8 mouse cellular contexts compared by ENCODE assay signal in genomic region chr7:47015390-47016065, GRCm38 (mm10). TPM values are rescaled to one million over a fixed set of nuclear protein-coding genes. Genes with fewer than 3 reads are reported as not detected.
DNase-seq lines count a peak whose midpoint lies in the region; ATAC-seq and TF ChIP-seq lines count a peak whose summit lies in the region.

No protein-coding gene starts in this region.

- no peaks in the 10 kb centered on the region for H3K27me3 ChIP-seq in forebrain, embryonic 16.5 days (replicated peaks; ENCODE audit: control insufficient read depth, insufficient read depth, low read length)
- no peaks in the 10 kb centered on the region for H3K27me3 ChIP-seq in lung, embryonic 14.5 days (ENCODE audit: insufficient read depth, low read length)

- in situ Hi-C loops in ES-E14 (cut with MboI; ENCODE audit: low sequenced_read_pairs in 2 of 2, unreplicated experiment in 2 of 2) = no loop called here

- H3K4me1 ChIP-seq in ES-E14 (ENCODE audit: control insufficient read depth in 2 of 2, insufficient read depth in 2 of 2, low read length in 2 of 2, poor library complexity in 1 of 2) = peaks cover 5 to 10% of the 10 kb centered on the region in 2 experiments; a peak in 3 of 4 replicates
- H3K4me1 ChIP-seq in forebrain, embryonic 16.5 days (replicated peaks; ENCODE audit: control insufficient read depth, insufficient read depth, low read length) = peaks cover 5% of the 10 kb centered on the region
- H3K4me1 ChIP-seq in lung, embryonic 14.5 days (ENCODE audit: insufficient read depth) = peaks cover 7% of the 10 kb centered on the region

- 0 out of 4 replicates have a peak overlapping the region, but pooled peaks of 1 of the 2 experiments have one; percentile 18 for H3K4me3 ChIP-seq in ES-E14 (ENCODE audit: insufficient read depth in 1 of 2, low read depth in 1 of 2, low read length in 2 of 2, poor library complexity in 1 of 2, severe bottlenecking in 1 of 2)
- H3K4me3 ChIP-seq in forebrain, embryonic 16.5 days (replicated peaks; ENCODE audit: low read length) = peak overlapping the region; percentile 23; the same call in 1 of the 2 replicates
- no peak overlapping the region; the same call in 1 of the 2 replicates for H3K4me3 ChIP-seq in layer of hippocampus, adult 2 months
- H3K4me3 ChIP-seq in lung, embryonic 14.5 days (ENCODE audit: low read depth, low read length) = no peak overlapping the region

- H3K36me3 ChIP-seq in ES-E14 (ENCODE audit: control insufficient read depth, insufficient read depth, low read length, poor library complexity, severe bottlenecking) = no peaks in the 10 kb centered on the region
- H3K36me3 ChIP-seq in forebrain, embryonic 16.5 days (ENCODE audit: control insufficient read depth, insufficient read depth) = no peaks in the 10 kb centered on the region
- no peaks in the 10 kb centered on the region for H3K36me3 ChIP-seq in lung, embryonic 14.5 days (ENCODE audit: insufficient read depth)

- 7% methylated on average over 6 of the region's 6 CpGs for WGBS in forebrain, embryonic 16.5 days
- WGBS in lung, embryonic 14.5 days = 8% methylated on average over 6 of the region's 6 CpGs

- H3K27ac ChIP-seq in ES-E14 (ENCODE audit: insufficient read depth, low read depth, low read length, poor library complexity, severe bottlenecking) = no peak overlapping the region
- 0 out of 2 replicates have a peak overlapping the region, but pooled peaks have one; percentile 19 for H3K27ac ChIP-seq in forebrain, embryonic 16.5 days (ENCODE audit: low read length)
- peak overlapping the region; percentile 7; the same call in 1 of the 2 replicates for H3K27ac ChIP-seq in layer of hippocampus, adult 2 months
- H3K27ac ChIP-seq in lung, embryonic 14.5 days (ENCODE audit: low read depth) = peak overlapping the region; percentile 84

- DNase-seq in ES-E14 (ENCODE audit: low read depth, low spot score) = peak; percentile 88
- DNase-seq in cerebellum, adult 11-12 months = peak; percentile 79
- DNase-seq in heart, postnatal 36 days = peak; percentile 83 to 86
- peak; percentile 74 to 76 for DNase-seq in layer of hippocampus, adult 2 months (ENCODE audit: low spot score in 2 of 2)
- peak; percentile 93 for DNase-seq in lung, embryonic 14.5 days
- DNase-seq in thymus, adult 18-20 months = peak; percentile 57 to 64

- ATAC-seq in forebrain, embryonic 16.5 days = peak; percentile 94
- peak; percentile 99 for ATAC-seq in lung, embryonic 14.5 days (ENCODE audit: insufficient read depth)
- ATAC-seq in neutrophil, adult 5-6 weeks (ENCODE audit: extremely low read depth, insufficient number of reproducible peaks, low FRiP score, poor library complexity, severe bottlenecking) = peak; percentile 87

- peak; percentile 83 for TF ChIP-seq CTCF in layer of hippocampus, adult 2 months (conservative IDR thresholded peaks at IDR 0.05)
- TF ChIP-seq CTCF in lung, embryonic 14.5 days (IDR thresholded peaks at IDR 0.05; ENCODE audit: low read depth) = peak; percentile 78

- H3K4me2 ChIP-seq in forebrain, embryonic 16.5 days (ENCODE audit: low read length) = peak overlapping the region; percentile 57
- H3K4me2 ChIP-seq in lung, embryonic 14.5 days = peak overlapping the region; percentile 43

- no peak overlapping the region; the same call in 1 of the 2 replicates for H3K9ac ChIP-seq in ES-E14 (ENCODE audit: insufficient read depth, low read depth, low read length, poor library complexity, severe bottlenecking)
- peak overlapping the region; percentile 46; the same call in 1 of the 2 replicates for H3K9ac ChIP-seq in forebrain, embryonic 16.5 days (replicated peaks; ENCODE audit: low read depth, low read length)
- H3K9ac ChIP-seq in lung, embryonic 14.5 days = peak overlapping the region; percentile 23; the same call in 1 of the 2 replicates

- no peaks in the 10 kb centered on the region for H3K9me3 ChIP-seq in ES-E14 (ENCODE audit: control insufficient read depth, insufficient read depth, low read depth, low read length)
- no peaks in the 10 kb centered on the region for H3K9me3 ChIP-seq in forebrain, embryonic 16.5 days (ENCODE audit: control insufficient read depth, low read length)
- H3K9me3 ChIP-seq in lung, embryonic 14.5 days (ENCODE audit: low read depth, low read length) = no peaks in the 10 kb centered on the region

- intact Hi-C loops in heart, postnatal 36 days (cut with DNase I) = loop anchor here (1.0 to 5.0 kb wide), 2 partner anchors 52 to 98 kb away; partner anchors contain the start of gene Tsg101

TF ChIP-seq in ES-E14, 5 proteins besides CTCF, POLR2A, EP300 and RAD21:
- no peak for TF ChIP-seq CHD2 (IDR thresholded peaks at IDR 0.05; ENCODE audit: low read depth, low read length)
- TF ChIP-seq ZC3H11A (IDR thresholded peaks at IDR 0.05; ENCODE audit: borderline replicate concordance, low read depth, low read length) = peak; percentile 66; the same call in 1 of the 2 replicates

RNA-seq across cellular contexts. Expression of gene Spty2d1, which starts 7.3 kb away (rescaled TPM):
- 7.1 and 10.6 TPM in 2 replicates for total RNA-seq in ES-E14 (2012; rRNA removed)
- 11.2 and 14.3 TPM in 2 replicates for polyA plus RNA-seq in forebrain, embryonic 16.5 days (2015; fragmentation: Nextera tagmentation; extraction: Ambion mirVana)
- total RNA-seq in heart, postnatal 36 days (2021) = 1 to 10 TPM; 6.7 to 8.6 TPM
- total RNA-seq in layer of hippocampus, adult 2 months (2021) = 10 to 100 TPM; 15.4 to 16.0 TPM
- polyA plus RNA-seq in lung, embryonic 14.5 days (2014; fragmentation: Nextera tagmentation; extraction: Ambion mirVana) = 23.6 and 23.8 TPM in 2 replicates
- 52.3 and 60.5 TPM in 2 replicates for total RNA-seq in neutrophil, adult 5-6 weeks (2017)

RNA-seq across cellular contexts. Expression of gene Gm9999, which starts 32.1 kb away (rescaled TPM):
- not detected in 2 replicates for total RNA-seq in ES-E14 (2012; rRNA removed)
- not detected in 2 replicates for polyA plus RNA-seq in forebrain, embryonic 16.5 days (2015; fragmentation: Nextera tagmentation; extraction: Ambion mirVana)
- total RNA-seq in heart, postnatal 36 days (2021) = not detected
- total RNA-seq in layer of hippocampus, adult 2 months (2021) = not detected
- not detected in 2 replicates for polyA plus RNA-seq in lung, embryonic 14.5 days (2014; fragmentation: Nextera tagmentation; extraction: Ambion mirVana)
- not detected in 2 replicates for total RNA-seq in neutrophil, adult 5-6 weeks (2017)

RNA-seq across cellular contexts. Expression of gene Tmem86a, which starts 34.9 kb away (rescaled TPM):
- total RNA-seq in ES-E14 (2012; rRNA removed) = 1.1 and 2.1 TPM in 2 replicates
- polyA plus RNA-seq in forebrain, embryonic 16.5 days (2015; fragmentation: Nextera tagmentation; extraction: Ambion mirVana) = 27.7 and 27.9 TPM in 2 replicates
- 10 to 100 TPM; 29.2 to 32.6 TPM for total RNA-seq in heart, postnatal 36 days (2021)
- total RNA-seq in layer of hippocampus, adult 2 months (2021) = 10 to 100 TPM in 1 of 2 experiments, 1 to 10 TPM in 1; 9.8 to 14.0 TPM
- 31.9 and 32.1 TPM in 2 replicates for polyA plus RNA-seq in lung, embryonic 14.5 days (2014; fragmentation: Nextera tagmentation; extraction: Ambion mirVana)
- 1.1 and 1.4 TPM in 2 replicates for total RNA-seq in neutrophil, adult 5-6 weeks (2017)

RNA-seq across cellular contexts. Expression of gene Uevld, which starts 57.2 kb away (rescaled TPM):
- 6.6 and 10.3 TPM in 2 replicates for total RNA-seq in ES-E14 (2012; rRNA removed)
- polyA plus RNA-seq in forebrain, embryonic 16.5 days (2015; fragmentation: Nextera tagmentation; extraction: Ambion mirVana) = 7.7 and 8.9 TPM in 2 replicates
- total RNA-seq in heart, postnatal 36 days (2021) = 10 to 100 TPM in 1 of 2 experiments, 1 to 10 TPM in 1; 9.4 to 10.6 TPM
- total RNA-seq in layer of hippocampus, adult 2 months (2021) = 10 to 100 TPM; 14.5 to 15.7 TPM
- polyA plus RNA-seq in lung, embryonic 14.5 days (2014; fragmentation: Nextera tagmentation; extraction: Ambion mirVana) = 14.9 TPM in 2 replicates
- total RNA-seq in neutrophil, adult 5-6 weeks (2017) = 5.3 and 6.9 TPM in 2 replicates
